Mouse (Mus musculus) limb, embryonic 14.5 days (tissue): ENCODE measurements around the gene Guca1a. TPM values are rescaled to one million over a fixed set of nuclear protein-coding genes. Genes with fewer than 3 reads are reported as not detected.

Experiments used
- ATAC-seq: fragments of 200-750 bp; cut with Nextera tagmentation; 2 replicates; pipeline ENCODE4 v1.8.0; 2017; ENCODE audit warnings: low read depth, moderate number of reproducible peaks, moderate TSS enrichment; ENCODE audit not compliant: low FRiP score
- DNase-seq: peaks from one replicate; pipeline ENCODE4 v3.0.0-alpha.2; 2015; ENCODE audit warnings: low spot score
- H3K27ac ChIP-seq: fragments of 300-500 bp; sonication (generic); replicated peaks from 2 replicates; pipeline ENCODE4 v1.5.1; 2014; ENCODE audit warnings: low read depth, mild to moderate bottlenecking, low read length, moderate library complexity, mixed read lengths
- H3K27me3 ChIP-seq: fragments of 300-500 bp; sonication (generic); 2 replicates; pipeline ENCODE4 v1.6.1; 2014; ENCODE audit warnings: low read length, mixed read lengths; ENCODE audit not compliant: control insufficient read depth, insufficient read depth
- H3K36me3 ChIP-seq: fragments of 300-500 bp; sonication (generic); 2 replicates; pipeline ENCODE4 v1.6.1; 2014; ENCODE audit warnings: mild to moderate bottlenecking, low read length, moderate library complexity, mixed read lengths; ENCODE audit not compliant: control insufficient read depth, insufficient read depth
- H3K4me1 ChIP-seq: fragments of 300-500 bp; sonication (generic); 2 replicates; pipeline ENCODE4 v1.6.1; 2014; ENCODE audit warnings: antibody characterized with exemption, low read length, mixed read lengths; ENCODE audit not compliant: control insufficient read depth, insufficient read depth
- H3K4me2 ChIP-seq: fragments of 300-500 bp; sonication (generic); replicated peaks from 2 replicates; pipeline ENCODE4 v1.6.1; 2014; ENCODE audit warnings: low read depth, mild to moderate bottlenecking, low read length, moderate library complexity; ENCODE audit not compliant: severe bottlenecking
- H3K4me3 ChIP-seq: fragments of 300-500 bp; sonication (generic); replicated peaks from 2 replicates; pipeline ENCODE4 v1.5.1; 2014; ENCODE audit warnings: low read length
- H3K9ac ChIP-seq: fragments of 300-500 bp; sonication (generic); 2 replicates; pipeline ENCODE4 v1.6.1; 2014; ENCODE audit warnings: mild to moderate bottlenecking, low read depth, low read length, moderate library complexity; ENCODE audit not compliant: severe bottlenecking
- H3K9me3 ChIP-seq: fragments of 300-500 bp; sonication (generic); 2 replicates; pipeline ENCODE4 v1.6.1; 2016; ENCODE audit warnings: low read length; ENCODE audit not compliant: control insufficient read depth
- POLR2A ChIP-seq: fragments of 200-500 bp; IDR thresholded peaks from 2 replicates; pipeline ENCODE4 v1.8.0; 2012; ENCODE audit warnings: inconsistent platforms, mild to moderate bottlenecking, moderate library complexity, borderline replicate concordance; ENCODE audit not compliant: insufficient read depth, insufficient read length; ENCODE audit errors: extremely low read depth
- WGBS: fragments of 180-500 bp; shearing (Covaris S2); extraction: QIAGEN DNeasy Blood & Tissue Kit; methylation state at CpG from one replicate; pipeline ENCODE4 v1.1.7; 2014; 5-methylcytosine and 5-hydroxymethylcytosine counted together
- polyA plus RNA-seq, 2 experiments: library from polyadenylated mRNA; depleted of rRNA in 1 of 2; stranded (reverse) in 1 of 2; unstranded in 1 of 2; fragments of >200 nt; fragmentation: Nextera tagmentation in 1 of 2; extraction: Ambion mirVana in 1 of 2; gene quantifications; 2 replicates each; pipeline versions ENCODE4 v1.2.1 to v1.2.3; 2012 to 2014

Guca1a gene
- polyA plus RNA-seq, 2 experiments = 3.9 to 6.4 TPM

DNA sequence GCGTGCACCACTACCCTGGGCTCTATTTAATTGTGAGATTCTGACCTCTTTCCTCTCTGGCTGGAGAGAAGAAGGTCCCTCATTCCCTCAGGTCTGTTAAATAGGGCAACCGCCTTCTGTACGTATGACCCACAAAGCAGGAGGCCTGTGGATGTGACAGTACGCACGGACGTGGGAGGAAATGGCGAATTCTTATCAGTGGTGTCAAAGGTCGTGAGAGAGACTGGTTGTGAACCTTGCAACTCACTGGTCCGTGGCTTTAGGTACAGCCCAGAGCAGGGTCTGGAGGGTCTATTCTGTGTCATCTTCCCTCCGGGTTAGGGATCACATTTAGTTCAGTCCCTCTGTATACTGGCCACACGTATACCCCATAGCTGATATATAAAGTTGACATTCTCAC is 45.1 kb upstream of the Guca1a start:
- ATAC-seq (no peak), DNase-seq (no peak)
- no peaks in the 10 kb centered on the region for H3K9me3 ChIP-seq
- no peaks in the 10 kb centered on the region; the same call in 1 of the 2 replicates for H3K27me3 ChIP-seq
- H3K27ac ChIP-seq = no peak overlapping the region
- no peak for TF ChIP-seq POLR2A
- peaks cover 18% of the 10 kb centered on the region for H3K4me1 ChIP-seq
- no peak overlapping the region for H3K4me3 ChIP-seq
- no peak overlapping the region for H3K9ac ChIP-seq
- H3K36me3 ChIP-seq = no peaks in the 10 kb centered on the region
- H3K4me2 ChIP-seq = no peak overlapping the region
- WGBS = 74% methylated on average over 11 of the region's 11 CpGs

DNA sequence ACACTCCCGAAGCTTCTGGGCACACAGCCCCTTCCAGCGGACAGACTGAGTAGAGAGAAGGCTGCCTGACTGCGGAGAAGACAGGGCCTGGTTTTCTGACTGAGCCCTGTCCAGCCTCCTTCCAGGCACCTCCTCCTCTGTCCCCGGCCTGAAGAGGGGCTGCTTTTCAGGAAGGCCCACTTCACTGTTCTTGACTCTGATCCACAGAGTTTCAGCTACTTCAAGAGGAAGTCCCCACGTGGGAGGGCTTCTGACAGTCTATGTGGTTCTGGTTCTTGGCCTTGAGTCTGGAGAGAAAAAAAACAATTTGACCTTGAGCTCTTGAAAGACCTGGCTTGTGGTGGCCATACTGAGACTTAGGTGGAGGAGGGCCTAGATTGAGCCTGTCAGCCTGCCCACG is 43.7 kb upstream of the Guca1a start:
- ATAC-seq (no peak), DNase-seq (no peak)
- H3K27me3 ChIP-seq = peaks cover 6% of the 10 kb centered on the region
- WGBS = 60% methylated on average over 6 of the region's 6 CpGs
- TF ChIP-seq POLR2A = no peak
- H3K9ac ChIP-seq = no peak overlapping the region
- no peak overlapping the region for H3K4me3 ChIP-seq
- H3K27ac ChIP-seq = no peak overlapping the region
- no peak overlapping the region for H3K4me2 ChIP-seq
- H3K9me3 ChIP-seq = no peaks in the 10 kb centered on the region
- peaks cover 7% of the 10 kb centered on the region for H3K4me1 ChIP-seq
- no peaks in the 10 kb centered on the region for H3K36me3 ChIP-seq

DNA sequence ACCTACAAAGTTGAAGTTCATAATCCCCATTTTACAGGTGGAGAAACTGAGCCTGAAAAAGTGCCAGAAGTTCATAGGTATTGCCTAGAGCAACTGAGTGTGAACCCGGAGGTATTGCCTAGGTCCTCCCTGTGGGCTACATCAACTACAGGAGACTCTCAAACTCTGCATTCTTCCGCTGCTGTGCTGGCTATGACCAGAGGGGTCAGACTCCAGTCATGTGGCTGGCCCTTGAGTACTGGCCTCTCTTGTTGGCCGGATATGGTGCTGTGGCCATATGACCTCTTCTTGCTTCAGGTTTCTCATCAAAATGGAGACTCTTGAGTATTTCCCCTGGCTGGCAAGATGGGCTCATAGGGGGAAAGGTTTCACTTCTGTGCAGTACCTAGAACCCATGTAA is 41.9 kb upstream of the Guca1a start:
- Histone ChIP-seq H3K4me1 (no peaks in the 10 kb centered on the region), H3K36me3 (no peaks in the 10 kb centered on the region), H3K27me3 (peaks cover 24% of the 10 kb centered on the region), H3K9ac (no peak overlapping the region), H3K4me2 (no peak overlapping the region), H3K9me3 (no peaks in the 10 kb centered on the region), H3K27ac (no peak overlapping the region), H3K4me3 (no peak overlapping the region)
- WGBS = 87% methylated on average over 3 of the region's 3 CpGs
- no peak for ATAC-seq
- DNase-seq = no peak
- TF ChIP-seq POLR2A = no peak

DNA sequence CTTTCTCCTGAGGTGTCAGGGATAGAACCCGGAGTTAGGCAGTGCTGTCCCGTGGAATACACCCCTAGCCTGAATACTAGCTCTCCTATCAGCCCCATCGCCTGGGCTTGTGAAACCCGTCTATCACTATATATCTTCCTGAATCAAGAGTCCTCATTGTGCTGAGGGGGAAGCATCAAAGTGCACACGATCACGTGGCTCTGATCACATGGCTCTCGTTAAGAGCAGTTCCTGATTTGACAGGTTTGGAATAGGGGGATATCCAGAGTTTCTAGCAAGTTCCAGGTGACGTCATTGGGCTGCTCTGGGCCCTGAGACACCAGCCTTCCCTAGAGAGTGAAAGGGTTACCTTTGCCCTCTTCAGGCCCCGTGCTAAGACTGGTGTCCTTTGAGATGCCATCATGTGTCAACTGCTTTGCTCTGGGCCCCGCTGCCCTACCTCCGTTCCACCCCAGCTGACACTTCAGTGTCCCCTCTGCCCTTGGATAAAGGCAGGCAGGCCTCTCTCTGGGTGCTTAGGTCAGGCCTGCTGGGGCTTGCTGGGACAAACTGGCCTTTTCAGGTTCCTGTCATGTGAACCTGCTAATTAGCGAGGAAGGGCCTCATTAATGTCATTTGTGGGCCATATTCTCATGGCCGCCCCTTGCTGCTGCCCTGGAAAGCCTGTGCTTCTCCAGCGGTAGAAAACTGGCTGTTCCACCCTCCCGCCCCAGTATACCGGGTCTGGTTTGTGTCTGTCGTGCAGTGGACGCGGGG is 41.1 kb upstream of the Guca1a start:
- no peak for TF ChIP-seq POLR2A
- Histone ChIP-seq H3K27ac (no peak overlapping the region), H3K4me1 (no peaks in the 10 kb centered on the region; the same call in none of the 2 replicates), H3K4me3 (no peak overlapping the region), H3K36me3 (no peaks in the 10 kb centered on the region), H3K9me3 (no peaks in the 10 kb centered on the region), H3K4me2 (no peak overlapping the region), H3K27me3 (peaks cover 32% of the 10 kb centered on the region), H3K9ac (no peak overlapping the region)
- ATAC-seq (no peak), DNase-seq (no peak)
- WGBS = 43% methylated on average over 19 of the region's 19 CpGs

DNA sequence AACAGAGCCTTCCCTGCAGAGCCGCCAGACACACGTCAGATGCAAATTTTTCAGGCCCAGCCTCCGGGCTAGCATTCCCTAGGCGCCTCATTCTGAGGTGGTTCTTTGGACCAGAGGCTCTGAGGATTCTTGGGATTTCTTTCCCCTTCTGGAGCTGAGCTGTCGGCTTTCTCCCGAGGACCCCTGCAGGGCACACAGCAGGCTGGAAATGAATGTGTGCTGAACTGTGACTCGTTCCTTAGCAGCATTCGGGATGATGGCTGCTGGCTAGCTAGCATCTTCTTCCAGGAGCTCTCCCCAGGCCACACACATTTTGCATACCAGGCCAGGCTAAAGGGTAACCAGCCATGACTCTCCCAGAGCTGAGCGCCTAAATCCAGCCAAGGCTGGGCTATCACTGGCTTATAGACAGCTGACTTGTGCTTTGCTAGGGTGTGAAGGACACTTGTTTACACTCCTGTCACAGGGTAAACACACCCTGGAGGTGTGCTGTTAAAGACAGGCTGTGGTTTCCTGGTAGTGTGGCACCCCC is 40.0 kb upstream of the Guca1a start:
- H3K4me2 ChIP-seq = no peak overlapping the region

More for the DNA sequence above, 40.0 kb upstream of the Guca1a start:
- Histone ChIP-seq H3K4me1 (no peaks in the 10 kb centered on the region; the same call in none of the 2 replicates), H3K4me3 (no peak overlapping the region), H3K9ac (no peak overlapping the region), H3K36me3 (no peaks in the 10 kb centered on the region), H3K27ac (no peak overlapping the region), H3K9me3 (no peaks in the 10 kb centered on the region), H3K27me3 (peaks cover 37% of the 10 kb centered on the region)
- ATAC-seq = no peak
- 10% methylated on average over 9 of the region's 9 CpGs for WGBS
- DNase-seq = no peak
- TF ChIP-seq POLR2A = no peak
